Mouse (Mus musculus) urinary bladder, adult 2 months (tissue): ENCODE results near the gene Dspp. TPM values are rescaled to one million over a fixed set of nuclear protein-coding genes. Genes with fewer than 3 reads are reported as not detected.

ENCODE experiments used
- DNase-seq: peaks from one replicate; pipeline ENCODE4 v3.0.0; 2022; ENCODE audit warnings: low spot score
- polyA plus RNA-seq: library from polyadenylated mRNA; depleted of rRNA; stranded (reverse); fragments of >200 nt; gene quantifications from 2 replicates; pipeline ENCODE4 v1.2.3, GENCODE M21; 2012; rRNA removed

Gene Dspp
- polyA plus RNA-seq, 1 experiment = not detected

DNA sequence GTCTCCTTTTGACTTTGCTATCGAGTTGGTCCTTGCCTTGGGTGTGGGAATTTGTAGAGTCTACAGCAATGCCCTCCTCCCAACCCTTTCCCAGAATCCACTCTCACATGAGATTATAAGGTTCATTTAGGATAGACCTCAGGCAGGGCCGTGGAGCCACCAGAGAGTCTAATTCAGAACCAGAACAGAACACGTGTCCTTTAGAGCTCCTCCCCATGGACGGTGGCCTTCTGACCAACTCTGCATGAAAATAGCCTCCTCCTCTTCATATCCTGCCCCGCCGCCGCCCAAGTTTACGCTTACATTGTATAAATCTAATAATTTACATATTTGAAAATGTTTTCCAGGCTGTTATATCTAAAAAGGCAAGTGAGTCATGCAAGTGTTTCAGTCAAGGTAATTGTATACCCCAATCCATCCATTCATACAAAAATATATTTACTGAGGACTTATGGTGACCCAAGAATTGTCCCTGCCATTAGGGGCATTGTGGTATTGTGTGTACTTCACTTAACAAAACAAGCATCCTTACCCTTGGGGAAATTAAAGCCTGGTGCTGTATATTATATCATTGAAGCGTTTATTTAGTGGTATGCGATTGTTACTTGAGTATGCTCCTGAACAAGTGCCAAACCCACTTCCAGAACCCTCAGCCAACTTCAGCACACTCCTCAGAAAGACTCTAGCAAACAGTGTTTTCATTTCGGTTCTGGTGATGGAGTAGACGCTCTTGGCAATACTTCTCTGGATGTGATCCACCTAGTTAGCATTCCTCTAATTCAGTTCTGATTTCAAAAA lies 30.8 kb downstream of the Dspp start:
- DNase-seq = no peak

DNA sequence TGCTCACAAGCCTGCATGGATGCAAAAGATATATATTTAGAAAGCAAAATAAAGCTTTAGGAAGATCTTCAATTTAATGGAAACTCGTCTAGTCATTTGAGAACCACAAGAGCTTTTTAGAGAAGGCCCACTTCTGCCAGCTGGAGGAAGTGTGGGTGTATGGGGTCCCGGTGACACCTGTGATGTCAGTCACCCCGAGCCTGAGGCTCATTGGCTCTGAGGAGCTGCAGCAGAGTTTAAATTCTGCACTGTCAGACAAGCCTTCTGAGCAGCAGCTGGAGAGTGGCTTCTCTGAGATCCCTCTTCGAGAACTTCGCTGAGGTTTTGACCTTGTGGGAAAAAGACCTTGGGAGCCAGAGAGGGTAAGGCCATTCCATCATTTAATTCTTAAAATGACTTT lies 31.8 kb downstream of the Dspp start, which contains the start of gene Dmp1:
Dmp1 (plus strand) TSS at position 263 of the 400 bp plus-strand sequence.
- no peak for DNase-seq

DNA sequence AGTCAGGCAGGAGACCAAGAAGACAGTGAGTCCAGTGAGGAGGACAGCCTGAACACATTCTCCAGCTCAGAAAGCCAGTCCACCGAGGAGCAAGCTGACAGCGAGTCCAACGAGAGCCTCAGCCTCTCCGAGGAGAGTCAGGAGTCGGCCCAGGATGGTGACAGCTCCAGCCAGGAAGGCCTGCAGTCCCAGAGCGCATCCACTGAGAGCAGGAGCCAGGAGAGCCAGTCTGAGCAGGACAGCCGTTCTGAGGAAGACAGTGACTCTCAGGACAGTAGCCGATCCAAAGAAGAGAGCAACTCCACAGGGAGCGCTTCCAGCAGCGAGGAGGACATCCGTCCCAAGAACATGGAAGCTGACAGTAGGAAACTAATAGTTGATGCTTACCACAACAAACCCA lies 42.0 kb downstream of the Dspp start:
- DNase-seq = no peak

DNA sequence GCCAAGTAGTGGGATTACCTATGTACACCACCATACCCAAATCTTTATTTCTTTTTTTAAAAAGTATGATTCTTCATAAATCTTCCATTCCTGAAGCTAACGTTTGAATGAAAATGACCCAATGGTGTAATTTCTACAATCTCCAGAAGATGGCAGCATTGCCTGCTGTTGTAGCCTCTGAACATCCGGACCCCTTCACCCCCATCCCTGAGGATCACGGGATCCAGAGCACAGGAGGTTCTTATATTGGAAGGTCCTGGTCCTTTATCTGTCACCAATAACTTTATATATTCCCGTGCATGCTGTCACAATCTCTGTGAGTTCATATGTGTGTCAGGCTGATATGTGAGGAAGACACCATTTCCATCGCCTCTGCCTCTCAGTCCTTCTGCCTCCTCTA lies 48.4 kb downstream of the Dspp start:
- no peak for DNase-seq

DNA sequence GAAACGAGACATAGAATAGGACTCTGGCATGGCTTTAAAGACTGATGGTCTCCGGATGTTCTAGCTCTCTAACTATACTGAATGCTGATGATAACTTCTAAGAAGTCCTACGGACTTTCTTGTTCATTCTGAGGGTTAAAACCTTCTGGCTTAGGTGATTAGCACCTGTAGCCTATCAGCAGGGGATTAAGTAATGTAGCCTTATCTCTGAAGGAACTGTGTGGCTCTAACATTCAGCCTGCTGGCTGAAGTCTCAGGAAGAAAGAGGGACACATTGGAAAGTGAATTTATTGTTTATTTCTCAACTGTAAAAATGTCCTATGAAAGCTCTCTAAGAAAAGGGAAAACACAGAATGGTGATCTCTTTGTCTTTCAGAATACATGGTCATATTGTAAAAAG lies 53.8 kb downstream of the Dspp start:
- DNase-seq = no peak

DNA sequence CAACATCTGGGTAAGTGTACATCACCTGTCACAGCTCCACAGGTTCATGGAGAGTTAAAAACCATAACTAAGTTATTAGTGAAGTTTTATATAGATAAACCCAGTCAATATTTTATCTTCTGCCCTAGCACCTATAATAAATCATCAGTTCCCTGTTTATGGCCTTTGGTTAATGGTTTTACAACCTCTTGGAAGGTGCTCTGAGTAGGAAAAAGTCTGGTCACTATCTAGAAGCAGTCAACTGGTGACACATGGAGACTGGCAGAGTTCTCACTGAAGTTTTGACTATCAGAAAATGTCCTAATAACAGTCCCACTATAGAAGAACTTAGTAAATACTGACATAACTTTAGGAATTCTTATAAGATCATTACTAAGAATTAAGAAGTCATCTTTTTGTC lies 54.2 kb downstream of the Dspp start:
- DNase-seq = no peak

DNA sequence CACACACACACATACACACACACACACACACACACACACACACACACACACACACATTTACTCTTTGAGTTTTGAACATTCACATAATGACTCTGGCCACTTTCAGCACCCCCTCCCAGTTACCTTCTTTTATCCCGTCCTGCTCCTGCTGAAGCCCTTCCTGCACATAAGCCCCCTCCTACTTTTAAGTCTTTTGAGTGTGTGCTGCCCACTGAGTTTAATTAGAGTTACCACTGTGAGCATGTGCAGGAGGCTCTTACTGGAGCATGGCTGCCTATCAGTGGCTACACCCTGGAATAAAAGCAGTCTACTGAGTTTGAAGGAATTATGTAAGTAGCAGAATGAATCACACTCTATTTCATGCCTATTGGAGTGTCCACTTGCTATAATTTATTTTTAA lies 58.0 kb downstream of the Dspp start:
- DNase-seq = no peak

Other genes with a start within 250 kb of the Dspp start
- gene Hsd17b13, start 193.3 kb upstream of the Dspp start, polyA plus RNA-seq = 1.4 and 1.7 TPM in 2 replicates
- gene Hsd17b11, start 148.8 kb upstream of the Dspp start, polyA plus RNA-seq = 77.1 and 90.8 TPM in 2 replicates
- 50.6 and 55.6 TPM in 2 replicates for gene Nudt9, start 124.4 kb upstream of the Dspp start, polyA plus RNA-seq
- not detected in 2 replicates for gene Gm17660, start 93.1 kb upstream of the Dspp start, polyA plus RNA-seq
- 1,512 and 1,967 TPM in 2 replicates for gene Sparcl1, start 57.0 kb upstream of the Dspp start, polyA plus RNA-seq
- gene Dmp1, start 31.9 kb downstream of the Dspp start, polyA plus RNA-seq = 0.03 and 0.04 TPM in 2 replicates
- gene Ibsp, start 128.5 kb downstream of the Dspp start, polyA plus RNA-seq = 0.04 and 0.07 TPM in 2 replicates
- gene Mepe, start 154.6 kb downstream of the Dspp start, polyA plus RNA-seq = not detected in 2 replicates